Mouse (Mus musculus) liver, postnatal 0 days (tissue): ENCODE measurements around the gene Foxl1.

Source experiments
- CTCF ChIP-seq: sonication (generic); IDR thresholded peaks from 2 replicates; pipeline ENCODE4 v1.5.1; 2016; ENCODE audit warnings: antibody characterized with exemption, low read depth
- EP300 ChIP-seq: IDR thresholded peaks from 2 replicates; pipeline ENCODE4 v1.6.1; 2016; ENCODE audit warnings: antibody characterized with exemption, low read depth, mild to moderate bottlenecking

DNA sequence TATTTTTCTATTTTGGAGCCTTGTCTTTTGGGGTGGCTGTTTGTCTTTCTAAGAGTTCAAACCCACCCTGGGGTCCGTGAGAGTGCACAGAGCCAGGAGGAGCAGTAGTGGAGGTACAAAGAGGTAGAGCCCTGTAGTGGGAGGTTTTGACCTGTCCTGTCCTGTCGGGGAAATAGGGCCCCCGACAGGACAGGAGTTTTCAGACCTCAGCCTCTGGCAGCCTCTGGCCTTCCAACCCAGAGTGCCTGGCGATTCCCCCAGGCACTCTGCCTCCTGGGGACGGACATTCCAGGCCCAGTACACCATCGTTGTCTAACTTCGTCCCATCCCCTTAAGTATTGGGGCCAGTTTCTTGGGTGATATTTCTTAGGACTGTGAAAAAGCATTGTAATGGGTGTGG, 5.4 kb upstream of the Foxl1 start:
- no peak for TF ChIP-seq EP300
- TF ChIP-seq CTCF = no peak
